Mouse (Mus musculus) kidney, postnatal 10 days (tissue): ENCODE results near the gene Hltf.

Experiments used
- DNase-seq: peaks from one replicate; pipeline ENCODE4 v3.0.0; 2021; ENCODE audit warnings: mixed read lengths

Hltf gene

GRCm38 (mm10) chr3:20150511-20150910 lies 92.9 kb downstream of the Hltf start:
- DNase-seq: no peak

DNA sequence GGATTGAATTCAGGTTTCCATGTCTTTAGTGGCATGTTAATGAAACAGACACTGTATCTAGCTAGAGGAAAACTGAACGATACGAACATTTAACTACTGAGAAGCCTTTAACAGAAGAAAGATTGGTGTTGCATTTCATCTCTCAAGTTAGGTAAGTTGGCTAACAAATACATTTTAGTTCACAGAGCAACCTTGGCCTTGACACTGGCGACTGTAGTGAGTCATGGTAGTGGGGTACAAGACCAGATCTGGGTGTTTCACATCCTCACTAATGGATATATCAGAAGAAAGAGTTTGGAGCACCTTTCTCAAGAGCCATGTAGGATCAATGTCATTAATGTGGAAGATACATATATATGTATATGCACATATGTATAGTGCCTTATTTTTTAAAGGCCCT lies 94.0 kb downstream of the Hltf start:
- no peak for DNase-seq

DNA sequence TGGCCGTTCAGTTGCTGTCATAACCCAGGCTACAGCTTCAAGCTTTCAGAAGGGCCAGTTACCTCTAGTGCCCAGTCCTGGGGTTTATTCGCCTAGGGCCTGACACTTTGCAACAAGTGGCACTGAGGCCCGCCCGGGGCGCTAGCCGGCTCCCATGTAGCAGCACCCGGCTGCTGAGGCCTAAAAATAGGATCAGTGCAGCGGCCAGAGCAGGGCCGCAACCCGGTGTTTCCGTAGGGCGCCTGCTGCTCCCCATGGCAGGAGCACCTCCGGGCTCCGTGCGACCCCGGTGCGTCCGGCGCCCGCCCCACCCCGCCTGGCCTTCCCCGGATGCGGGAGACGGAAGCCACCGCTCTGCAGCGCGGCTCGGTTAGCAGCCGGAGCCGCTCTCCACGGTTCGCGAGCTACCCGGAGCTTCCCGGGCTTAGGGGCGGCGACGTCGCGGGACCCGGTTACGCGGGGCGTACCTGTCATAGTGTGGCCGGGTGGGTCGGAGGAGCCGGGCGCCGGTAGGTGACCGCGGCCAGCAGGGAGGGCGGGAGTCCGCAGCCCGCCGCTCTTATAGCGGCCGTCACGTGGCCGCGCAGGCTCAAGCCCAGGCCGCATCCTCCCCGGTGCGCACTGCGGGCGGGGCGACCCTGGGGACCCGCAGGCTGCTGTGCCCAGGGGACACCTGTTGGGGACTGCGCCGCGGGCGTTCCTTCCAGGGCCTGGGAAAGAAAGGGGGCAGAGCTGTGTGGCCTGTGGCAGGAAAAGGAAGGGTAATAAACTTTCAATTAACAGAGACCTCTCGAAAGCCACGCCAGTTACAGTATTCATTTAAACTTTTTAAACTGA lies 97.1 kb downstream of the Hltf start, which contains the start of gene Gyg:
TSS of gene Gyg (minus strand) at position 787 of the 837 bp plus-strand sequence.
- DNase-seq: peak; percentile 75

DNA sequence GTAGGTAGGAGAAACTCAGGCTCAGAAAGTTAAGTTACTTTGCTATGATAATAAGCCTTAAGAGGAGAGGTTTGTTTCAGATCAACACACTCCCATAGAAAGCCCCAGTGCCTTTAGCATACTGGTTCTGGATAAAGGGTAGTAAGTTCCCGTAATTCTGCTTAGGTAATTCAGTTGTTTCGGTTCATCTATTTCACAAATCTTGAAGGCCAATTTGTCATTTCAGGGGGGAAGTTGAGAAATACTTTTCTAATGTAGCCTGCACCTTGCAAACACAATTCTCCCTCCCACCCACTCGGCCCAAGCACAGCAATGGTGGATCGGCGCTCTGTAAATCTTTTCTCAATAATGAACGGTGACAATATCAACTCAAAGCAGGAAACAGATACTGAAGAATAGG lies 97.9 kb downstream of the Hltf start:
- DNase-seq: no peak

DNA sequence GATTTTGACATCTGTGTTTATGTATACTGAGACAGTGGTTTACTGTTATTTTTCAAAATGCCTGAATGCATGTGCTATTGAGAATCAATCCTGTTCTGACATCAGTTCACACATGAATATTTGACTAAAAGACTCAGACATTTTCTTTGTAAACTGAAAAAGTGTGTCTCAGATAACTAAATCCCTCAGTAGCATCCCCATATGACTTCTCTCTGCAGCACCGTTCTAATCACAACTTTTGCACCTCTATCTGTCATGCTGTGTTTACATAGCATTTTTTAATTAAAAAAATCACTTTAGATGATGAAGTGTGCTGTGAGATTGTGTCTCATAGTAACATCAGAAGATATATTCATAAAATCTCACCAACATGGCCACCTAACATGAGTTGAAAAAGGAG lies 109.9 kb downstream of the Hltf start:
- no peak for DNase-seq
